Mouse (Mus musculus): ENCODE results near the gene Alg12. TPM values are rescaled to one million over a fixed set of nuclear protein-coding genes. Genes with fewer than 3 reads are reported as not detected.
A peak's percentile ranks its signal among the peaks of the same experiment; 100 is the strongest.

Gene Alg12
- total RNA-seq (2021): 10 to 100 TPM; 10.1 to 11.5 TPM

DNA sequence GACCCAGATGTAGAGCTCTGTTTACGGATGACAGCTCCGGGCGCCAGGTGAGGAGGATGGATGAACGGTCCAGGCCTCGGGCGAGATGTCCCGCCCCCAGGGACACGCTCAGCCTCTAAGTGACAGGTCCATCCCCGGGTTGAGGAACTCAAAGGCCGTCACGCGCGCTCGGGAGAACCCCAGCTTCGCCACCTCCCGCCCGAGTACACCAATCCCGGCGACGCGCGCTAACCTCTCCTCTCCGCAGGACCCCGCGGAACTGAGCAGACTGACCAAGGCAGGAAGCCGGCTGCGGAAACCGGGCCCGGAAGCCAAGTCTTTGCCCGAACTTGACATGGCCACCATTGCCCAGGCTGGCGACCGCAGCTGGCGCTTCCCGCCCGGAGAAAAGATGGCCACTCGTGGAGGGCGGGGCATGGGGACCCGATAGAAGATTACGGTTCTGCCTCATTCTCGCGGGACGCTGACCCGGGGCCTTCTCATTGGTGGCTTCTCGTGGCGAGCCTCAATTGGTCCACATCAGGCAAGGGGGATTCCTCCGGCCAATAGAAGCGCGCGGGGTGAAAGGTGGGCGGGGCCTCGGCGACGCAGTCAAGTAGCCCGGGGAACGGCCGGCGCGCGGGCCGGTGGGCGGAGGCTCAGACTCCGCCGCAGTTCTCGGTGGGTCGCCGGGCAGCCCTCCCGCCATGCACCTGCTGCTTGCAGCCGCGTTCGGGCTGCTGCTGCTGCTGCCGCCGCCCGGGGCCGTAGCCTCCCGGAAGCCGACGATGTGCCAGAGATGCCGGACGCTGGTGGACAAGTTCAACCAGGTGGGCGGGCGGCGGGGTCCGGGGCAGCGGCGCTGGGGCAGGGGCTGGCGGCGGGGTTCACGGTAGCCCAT lies at the start of gene Alg12, which contains the start of gene Creld2:
TSS of gene Alg12 (minus strand) at position 293 of the 880 bp plus-strand sequence.
TSS of gene Creld2 (plus strand) at position 621 of the 880 bp plus-strand sequence.
- DNase-seq: peak; percentile 100
- intact Hi-C loops (cut with DNase I): loop anchor here (10.0 kb wide), 1 partner anchor 54 kb away; no protein-coding TSS in a partner anchor

- intact Hi-C loops (cut with DNase I): no loop called here
- no peak for DNase-seq
These were observed 49.1 kb upstream of the Alg12 start for GRCm38 (mm10) chr15:88868024-88868742.

DNA sequence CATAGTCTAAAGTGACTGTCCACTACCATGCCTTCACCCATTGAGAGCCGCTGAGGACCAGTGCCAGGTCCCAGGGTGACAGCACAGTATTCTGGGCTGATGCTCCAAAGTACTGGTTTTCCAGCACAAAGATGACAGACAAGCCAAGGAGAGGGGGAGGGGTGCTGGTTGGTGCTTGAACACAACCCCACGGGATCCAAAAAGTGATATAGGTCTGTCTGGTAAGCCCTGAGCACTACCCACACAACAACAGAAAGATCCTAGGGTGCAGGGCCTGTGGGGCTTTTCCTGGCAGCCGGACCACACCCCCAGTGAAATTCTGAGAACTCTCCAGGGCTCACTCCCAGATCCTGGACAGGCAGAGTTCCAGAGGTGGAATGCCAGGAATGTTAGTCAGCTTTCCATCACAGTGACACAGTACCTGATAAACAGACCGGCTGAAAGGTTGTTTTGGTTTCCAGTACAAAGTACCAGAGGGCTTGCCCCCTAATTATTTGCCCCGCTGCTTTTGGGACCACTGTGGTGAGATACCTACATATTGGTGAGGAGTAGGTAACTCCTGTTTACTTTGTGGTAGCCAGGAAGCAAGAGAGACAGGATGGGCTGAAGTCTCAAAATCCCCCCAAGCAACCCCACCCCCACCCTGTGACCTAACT lies 48.4 kb upstream of the Alg12 start:
- intact Hi-C loops (cut with DNase I): no loop called here
- DNase-seq: no peak

DNA sequence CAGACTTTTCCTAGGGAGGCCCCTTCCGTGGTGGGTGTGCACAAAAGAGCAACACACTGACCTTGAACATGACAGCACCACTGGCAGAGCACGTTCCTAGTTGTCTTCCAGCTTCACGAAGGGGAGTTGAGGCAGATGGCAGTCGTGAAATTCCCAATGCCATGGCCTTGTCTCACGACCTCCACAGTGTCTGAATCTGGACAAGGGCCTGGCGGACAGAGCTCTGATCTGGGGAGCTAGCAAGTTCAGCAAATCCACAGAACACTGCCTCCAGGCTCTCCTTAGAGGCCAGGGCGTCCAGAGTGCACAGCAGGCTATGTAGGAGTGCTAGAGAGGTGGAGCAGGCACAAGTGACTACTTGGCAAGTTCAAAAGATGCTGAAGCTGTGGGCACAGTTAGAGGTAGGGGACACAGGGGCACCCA lies 47.8 kb upstream of the Alg12 start:
- intact Hi-C loops (cut with DNase I): no loop called here
- DNase-seq: no peak

DNA sequence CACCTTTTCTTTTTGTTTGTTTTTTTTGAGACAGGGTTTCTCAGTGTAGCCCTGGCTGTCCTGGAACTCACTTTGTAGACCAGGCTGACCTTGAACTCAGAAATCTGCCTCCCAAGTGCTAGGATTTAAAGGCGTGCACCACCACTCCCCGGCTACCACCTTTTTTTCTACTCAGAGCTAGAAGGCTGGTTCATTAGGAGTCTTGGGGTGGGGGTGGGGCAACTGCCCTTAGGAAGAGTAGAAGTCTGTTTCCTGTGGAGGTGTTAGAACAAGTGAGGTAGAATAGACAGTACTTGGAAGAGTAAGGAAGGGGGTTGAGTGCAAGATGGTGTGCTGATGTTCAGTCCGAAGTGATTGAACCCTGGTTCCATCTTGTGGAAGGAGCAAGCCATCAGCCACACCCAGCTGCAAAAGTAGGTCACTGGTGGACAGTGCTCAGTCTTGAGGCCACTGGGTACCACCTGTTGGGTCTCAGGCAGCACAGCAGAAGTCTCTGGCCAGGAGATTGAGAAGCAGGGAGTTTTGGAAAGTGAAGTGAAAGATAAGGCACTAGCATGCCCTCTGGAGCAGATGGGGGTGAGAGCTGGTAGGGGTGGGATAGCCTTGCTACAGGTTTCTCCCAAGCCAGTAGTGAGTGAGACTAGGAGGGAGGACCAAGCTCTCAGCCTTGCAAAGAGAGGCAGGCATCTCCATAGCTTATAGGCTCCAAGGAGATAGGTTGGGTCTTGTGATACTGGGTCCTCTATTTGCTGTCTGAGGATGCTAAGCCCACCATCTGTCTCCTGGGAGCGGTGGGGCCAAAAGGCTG lies 47.0 kb upstream of the Alg12 start:
- intact Hi-C loops (cut with DNase I): no loop called here
- DNase-seq: no peak

- no peak for DNase-seq
- intact Hi-C loops (cut with DNase I): no loop called here
These were observed 45.9 kb upstream of the Alg12 start for GRCm38 (mm10) chr15:88865061-88865460.

DNA sequence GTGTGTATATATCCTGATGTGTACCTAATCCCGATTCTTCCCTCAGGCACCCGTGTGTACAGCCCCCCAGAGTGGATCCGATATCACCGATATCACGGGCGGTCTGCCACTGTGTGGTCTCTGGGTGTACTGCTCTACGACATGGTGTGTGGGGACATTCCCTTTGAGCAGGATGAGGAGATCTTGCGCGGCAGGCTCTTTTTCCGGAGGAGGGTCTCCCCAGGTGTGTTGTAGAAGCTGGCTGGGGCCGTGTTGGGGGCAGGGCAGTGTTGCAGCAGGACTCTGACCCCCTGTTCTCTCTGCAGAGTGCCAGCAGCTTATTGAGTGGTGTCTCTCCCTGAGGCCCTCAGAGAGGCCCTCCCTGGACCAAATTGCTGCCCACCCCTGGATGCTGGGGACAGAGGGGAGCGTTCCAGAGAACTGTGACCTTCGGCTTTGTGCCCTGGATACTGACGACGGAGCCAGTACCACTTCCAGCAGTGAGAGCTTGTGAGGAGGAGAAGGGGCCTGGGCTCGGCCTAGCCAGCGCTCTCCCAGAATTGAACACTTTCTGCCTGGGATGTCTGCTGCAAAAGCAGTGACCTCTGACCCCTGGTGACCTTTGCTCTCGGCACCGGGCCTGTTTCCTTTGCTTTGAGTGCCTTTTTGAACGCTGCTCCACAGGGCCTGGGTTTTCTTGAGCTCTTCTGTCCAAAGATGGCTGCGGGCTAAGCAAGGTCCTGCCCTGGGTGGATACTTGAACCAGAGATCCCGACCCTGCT lies 45.3 kb upstream of the Alg12 start:
- intact Hi-C loops (cut with DNase I): no loop called here
- DNase-seq: no peak

GRCm38 (mm10) chr15:88863695-88864231 lies 44.6 kb upstream of the Alg12 start:
- intact Hi-C loops (cut with DNase I): no loop called here
- peak; percentile 78 for DNase-seq

DNA sequence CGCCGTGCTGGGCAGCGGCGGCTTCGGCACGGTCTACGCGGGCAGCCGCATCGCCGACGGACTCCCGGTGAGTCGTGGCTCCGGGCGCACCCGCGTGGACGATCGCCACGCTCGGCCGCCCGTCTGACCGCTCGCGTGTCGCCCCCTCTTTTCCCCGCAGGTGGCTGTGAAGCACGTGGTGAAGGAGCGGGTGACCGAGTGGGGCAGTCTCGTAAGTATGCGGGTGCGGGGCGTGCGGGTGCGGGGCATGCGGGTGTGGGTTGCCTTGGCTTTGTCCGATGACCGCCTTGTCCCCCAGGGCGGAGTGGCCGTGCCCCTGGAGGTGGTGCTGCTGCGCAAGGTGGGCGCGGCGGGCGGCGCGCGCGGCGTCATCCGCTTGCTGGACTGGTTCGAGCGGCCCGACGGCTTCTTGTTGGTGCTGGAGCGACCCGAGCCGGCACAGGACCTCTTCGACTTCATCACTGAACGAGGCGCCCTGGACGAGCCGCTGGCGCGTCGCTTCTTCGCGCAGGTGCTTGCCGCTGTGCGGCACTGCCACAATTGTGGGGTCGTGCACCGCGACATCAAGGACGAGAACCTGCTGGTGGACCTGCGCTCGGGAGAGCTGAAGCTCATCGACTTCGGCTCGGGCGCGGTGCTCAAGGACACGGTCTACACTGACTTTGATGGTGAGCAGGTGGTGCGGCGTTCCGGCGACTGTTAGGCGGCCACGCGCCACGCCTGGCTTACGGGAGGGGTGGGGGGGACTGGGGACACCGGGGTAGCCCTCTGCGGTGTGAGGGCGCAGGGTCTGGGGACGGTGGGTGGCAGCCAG lies 44.0 kb upstream of the Alg12 start:
- DNase-seq: peak; percentile 49
- intact Hi-C loops (cut with DNase I): no loop called here

GRCm38 (mm10) chr15:88861772-88862622 lies 42.9 kb upstream of the Alg12 start, which contains the start of gene Pim3:
TSS of gene Pim3 (plus strand) at chr15:88862186.
- intact Hi-C loops (cut with DNase I): no loop called here

GRCm38 (mm10) chr15:88860781-88861180 lies 41.7 kb upstream of the Alg12 start:
- no peak for DNase-seq
- intact Hi-C loops (cut with DNase I): no loop called here

More at GRCm38 (mm10) chr15:88861772-88862622, 42.9 kb upstream of the Alg12 start, which contains the start of gene Pim3:
- DNase-seq: peak; percentile 96

DNA sequence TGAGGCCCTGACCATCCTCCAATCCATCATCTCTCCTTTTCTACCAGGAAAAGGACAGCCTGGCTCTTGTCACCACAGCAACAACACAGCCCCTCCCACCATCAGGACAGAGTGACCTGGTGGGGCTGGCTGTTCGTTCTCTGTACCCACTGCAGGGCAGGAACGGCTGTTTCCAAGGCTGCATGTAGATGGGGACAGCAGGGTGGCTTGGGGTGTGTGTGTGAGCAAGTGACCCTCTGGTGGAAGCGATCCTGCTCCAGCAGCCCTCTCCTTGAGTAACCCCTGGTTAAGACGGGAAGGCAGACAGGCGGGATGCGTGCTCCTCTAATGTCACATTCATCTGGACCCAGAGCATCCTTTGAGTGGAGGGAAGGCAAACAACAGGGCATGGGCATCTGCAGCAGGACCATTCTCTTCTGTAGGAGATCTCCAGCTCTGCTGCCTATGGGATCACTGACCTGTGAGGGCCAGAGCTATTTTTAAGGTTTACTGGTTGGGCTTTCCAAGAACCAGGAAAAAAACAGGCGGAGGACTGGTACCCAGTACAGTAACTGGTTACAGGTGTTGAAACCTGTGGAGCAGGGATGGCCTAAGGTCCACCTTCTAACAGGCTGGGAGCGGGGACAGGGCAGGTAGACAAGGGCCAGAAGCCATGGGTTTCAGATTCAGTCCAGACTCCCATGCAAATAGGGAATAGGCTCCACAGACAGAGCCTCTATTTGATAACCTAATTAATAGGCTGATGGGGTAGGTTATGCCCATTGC lies 40.3 kb upstream of the Alg12 start:
- intact Hi-C loops (cut with DNase I): no loop called here

DNA sequence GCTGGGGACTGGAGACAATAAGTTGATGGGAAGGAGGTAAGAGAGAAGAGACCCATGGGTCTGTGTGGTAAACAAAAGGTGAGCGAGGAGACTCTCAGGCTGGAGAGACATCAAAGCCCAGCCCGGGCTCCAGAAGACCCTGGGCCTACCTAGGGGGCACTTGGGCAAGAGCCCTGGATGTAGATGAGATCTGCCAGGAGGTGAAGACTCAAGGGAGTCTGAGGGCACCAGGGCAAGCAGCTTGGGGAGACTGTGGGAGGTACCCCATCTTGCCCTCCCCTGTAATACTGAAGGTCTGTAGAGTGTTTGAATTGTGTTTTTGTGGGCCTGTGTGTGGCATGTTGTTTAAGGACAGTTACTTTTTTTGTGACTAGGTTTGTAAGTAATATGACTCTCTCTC lies 39.6 kb upstream of the Alg12 start:
- no peak for DNase-seq
- intact Hi-C loops (cut with DNase I): no loop called here

More for the DNA sequence above, 40.3 kb upstream of the Alg12 start:
- DNase-seq: no peak

DNA sequence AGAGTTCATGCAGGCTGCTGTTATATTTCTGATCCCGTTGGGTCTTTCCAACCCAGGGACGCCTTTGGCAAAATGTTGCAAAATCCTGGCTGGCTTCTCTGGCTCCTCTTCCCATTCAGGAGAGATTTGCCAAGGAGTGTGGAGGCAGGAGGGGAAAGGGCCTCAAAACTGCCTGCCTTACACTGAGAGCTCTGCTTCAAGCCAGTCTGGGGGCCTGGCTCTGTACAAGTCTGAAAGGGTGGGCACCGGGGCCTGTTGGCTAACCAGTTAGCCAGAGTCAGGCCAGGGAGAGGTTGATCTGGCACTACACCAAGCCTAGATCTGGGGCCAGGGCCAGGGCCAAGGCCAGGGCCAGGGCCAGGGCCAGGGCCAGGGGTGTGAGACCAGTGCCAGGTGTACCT lies 39.0 kb upstream of the Alg12 start:
- intact Hi-C loops (cut with DNase I): no loop called here
- peak; percentile 81 for DNase-seq

DNA sequence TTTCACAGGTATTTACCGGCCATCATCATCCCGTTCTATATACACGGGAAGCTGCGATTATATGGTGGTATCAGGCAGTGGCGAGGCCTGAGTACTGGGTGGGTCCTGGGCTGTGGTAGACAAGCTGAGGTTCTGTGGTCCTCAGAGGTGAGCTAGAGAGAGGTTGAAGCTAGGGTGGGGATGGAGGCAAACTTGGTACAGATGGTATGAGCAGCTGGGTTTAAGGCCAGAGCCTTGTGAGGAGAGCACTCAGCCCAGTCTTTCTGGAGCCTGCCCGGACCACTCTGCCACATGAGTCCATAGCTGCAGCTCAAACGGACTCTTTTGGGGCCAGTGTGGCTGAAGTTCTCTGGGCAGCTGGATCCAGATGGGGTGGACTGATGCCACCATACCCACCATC lies 38.2 kb upstream of the Alg12 start:
- DNase-seq: no peak
- intact Hi-C loops (cut with DNase I): no loop called here

- no peak for DNase-seq
- intact Hi-C loops (cut with DNase I): no loop called here
These were observed 37.5 kb upstream of the Alg12 start for GRCm38 (mm10) chr15:88856613-88857012.

All from left cerebral cortex, postnatal 4 days (tissue).